Mouse (Mus musculus) cerebellum, adult (tissue): ENCODE measurements around the gene Psmc2.

Experiments used
- ATAC-seq: cut with Nextera tagmentation; 2 replicates; pipeline ENCODE4 v1.9.2; 2017; ENCODE audit warnings: mild to moderate bottlenecking, moderate library complexity, mixed read lengths; ENCODE audit not compliant: insufficient number of reproducible peaks, low FRiP score, low TSS enrichment

Psmc2 gene

DNA sequence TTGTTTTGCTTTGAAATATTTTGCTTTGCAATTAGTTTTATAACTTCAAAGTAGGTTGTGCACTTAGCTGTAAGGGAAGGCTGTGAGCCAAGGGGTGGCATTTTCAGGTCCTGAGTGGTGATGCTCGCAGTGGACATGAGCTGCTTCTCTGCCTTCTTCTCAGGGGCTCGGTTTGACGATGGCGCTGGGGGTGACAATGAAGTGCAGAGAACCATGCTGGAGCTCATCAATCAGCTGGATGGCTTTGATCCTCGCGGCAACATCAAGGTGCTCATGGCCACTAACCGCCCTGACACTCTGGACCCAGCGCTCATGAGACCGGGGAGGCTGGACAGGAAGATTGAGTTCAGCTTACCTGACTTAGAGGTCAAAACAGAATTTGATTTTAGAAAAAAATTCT, 17.8 kb downstream of the Psmc2 start:
- no peak for ATAC-seq

DNA sequence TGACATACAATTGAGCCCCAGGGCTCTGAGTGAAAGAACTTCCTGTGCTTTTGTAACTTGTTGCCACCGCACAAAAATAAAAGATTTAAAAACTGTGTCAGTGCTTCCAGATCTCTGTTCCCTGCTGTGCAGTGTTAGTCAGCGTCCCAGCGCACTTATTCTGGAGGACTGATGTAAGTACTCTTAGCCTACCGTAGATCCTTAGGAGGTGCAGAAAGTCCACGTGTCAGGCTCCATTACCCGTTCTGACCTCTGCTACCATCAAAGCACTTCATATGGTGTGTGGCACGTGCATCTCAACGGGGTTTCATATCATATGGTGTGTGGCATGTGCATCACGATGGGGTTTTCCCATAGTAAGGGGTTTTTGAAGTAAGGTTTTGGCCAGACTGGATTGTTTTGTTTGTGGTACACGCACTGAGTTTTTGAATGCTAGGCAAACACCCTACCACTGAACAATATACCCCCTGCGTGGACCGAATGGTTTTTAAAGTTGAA, 18.7 kb downstream of the Psmc2 start:
- ATAC-seq: no peak

DNA sequence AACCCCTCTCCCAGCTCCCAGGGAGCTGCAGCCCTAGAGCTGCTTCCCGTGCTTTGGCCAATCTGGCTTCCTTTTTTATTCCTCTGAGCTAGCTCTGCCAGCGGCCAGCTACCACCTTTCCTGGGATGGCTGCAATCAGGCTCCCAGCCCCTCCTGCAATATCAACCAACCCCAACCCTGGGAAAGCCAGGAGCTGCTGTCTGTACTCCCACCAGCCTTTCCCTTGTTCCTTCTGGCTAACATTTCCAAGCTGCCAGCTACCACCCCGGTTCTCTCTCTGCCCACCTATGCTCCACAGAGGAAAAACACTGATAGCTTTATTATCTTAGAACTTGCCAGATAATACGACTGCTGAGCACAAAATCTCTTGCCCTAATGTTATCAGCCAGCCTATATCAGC, 19.8 kb downstream of the Psmc2 start:
- no peak for ATAC-seq

DNA sequence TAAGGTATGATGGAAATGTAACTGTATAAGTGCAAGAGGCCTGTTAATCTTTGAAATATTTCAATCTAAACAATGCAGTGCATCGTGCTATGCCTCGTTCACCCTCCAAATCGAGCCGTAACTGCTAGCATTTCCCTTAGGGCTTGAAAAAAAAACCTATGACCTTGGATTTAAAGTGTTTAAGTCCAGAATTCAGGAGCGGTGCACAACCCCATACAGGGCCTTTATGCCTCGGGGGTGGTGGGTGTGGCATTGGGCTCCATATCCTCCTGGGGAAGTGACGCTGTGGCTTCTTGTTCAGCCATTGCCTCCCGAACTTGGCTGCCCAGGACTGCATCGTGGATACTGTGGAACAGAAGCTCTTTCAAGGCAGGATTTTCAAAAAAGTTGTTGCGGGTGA, 25.8 kb downstream of the Psmc2 start:
- no peak for ATAC-seq

DNA sequence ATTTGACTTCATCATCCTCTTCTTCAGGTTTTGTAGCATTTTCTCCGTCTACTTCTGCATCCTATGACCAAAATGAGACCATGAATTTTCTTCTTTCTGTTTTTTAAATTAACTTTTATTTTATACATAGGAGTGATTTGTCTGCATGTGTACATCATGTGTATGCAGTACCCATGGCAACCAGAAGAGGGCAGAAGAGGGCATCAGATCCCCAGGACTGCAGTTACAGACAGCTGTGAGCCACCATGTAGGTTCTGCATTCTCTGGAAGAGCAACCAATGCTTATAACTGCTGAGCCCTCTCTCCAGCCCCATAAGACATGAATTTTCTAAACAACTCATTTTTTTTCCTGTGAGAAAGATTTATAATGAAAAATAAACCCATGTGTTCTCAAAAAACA, 28.9 kb downstream of the Psmc2 start:
- no peak for ATAC-seq

DNA sequence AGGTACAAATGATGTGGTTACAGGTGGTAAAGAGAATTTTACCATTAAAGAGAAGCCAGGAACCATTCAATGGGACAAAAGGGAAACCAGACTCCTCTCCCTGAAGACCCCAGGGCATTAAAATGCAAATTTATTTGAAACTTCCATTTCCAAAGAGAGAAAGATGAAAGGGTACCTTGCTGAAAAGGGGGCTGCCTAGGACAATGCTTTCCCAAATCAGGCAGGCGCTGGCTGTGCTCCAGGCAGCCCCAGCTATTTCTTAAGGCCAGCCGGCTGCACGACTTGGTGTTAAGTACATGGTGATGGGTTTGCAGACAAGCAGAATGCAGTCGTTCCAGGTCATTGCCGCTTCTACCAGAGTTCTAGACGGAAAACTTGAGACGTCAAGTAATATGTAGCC, 41.3 kb downstream of the Psmc2 start:
- ATAC-seq: no peak

DNA sequence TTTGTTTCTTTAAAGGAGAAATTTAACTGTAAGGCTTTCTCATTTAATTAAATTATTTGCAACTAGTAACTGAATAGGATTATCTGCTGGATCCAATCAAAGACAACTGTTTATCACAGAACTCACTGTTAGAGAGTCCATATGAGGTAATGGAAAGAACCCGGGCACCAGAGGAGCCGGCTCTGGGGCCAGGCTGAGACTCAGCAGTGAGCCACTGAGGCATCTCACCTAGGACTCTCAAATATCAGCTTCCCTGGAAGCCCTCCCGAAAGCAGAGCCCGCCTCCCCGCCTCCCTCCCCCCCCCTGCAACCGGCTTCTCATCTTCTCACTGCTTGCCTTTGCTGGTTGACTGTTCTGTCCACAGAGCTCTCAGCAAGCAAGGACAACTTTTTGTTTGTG, 42.6 kb downstream of the Psmc2 start:
- ATAC-seq: no peak

DNA sequence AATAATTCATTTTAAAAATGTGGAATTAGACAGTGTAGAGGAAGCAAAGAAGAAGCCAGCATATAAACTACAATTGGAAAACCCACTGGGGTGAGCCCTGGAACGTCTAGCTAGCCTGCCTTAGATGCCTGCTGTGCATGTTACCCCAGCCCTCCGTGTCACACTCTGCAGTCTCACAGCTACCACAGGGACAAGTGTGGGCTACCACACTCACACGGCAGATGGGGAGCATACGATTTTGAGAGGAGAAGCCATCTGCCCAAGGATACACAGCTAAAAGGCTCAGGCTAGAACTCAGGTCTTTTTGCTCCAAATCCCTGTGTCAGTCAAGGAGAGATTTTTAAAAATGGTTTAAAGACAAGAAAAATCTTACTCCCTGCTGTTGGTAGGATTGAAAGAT, 43.8 kb downstream of the Psmc2 start:
- no peak for ATAC-seq

DNA sequence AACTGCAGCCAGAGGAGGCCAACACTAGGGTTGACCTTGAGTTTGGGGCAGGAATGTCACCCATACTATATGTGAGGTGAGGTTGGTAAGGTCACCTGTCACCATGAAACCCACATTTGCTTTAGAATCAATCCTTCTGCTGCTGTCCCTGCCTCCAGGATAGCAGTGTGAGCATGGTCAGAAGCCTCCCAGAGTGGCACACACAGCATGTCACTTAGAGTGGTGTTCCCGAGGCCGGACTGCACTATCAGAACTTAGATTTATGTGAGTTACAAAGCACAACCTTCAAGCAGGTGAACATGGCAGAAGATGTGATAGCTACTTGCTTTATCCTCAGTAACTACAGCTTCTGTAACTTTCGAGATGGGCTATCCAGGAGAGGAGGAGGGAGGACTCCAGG, 46.7 kb downstream of the Psmc2 start:
- ATAC-seq: no peak

DNA sequence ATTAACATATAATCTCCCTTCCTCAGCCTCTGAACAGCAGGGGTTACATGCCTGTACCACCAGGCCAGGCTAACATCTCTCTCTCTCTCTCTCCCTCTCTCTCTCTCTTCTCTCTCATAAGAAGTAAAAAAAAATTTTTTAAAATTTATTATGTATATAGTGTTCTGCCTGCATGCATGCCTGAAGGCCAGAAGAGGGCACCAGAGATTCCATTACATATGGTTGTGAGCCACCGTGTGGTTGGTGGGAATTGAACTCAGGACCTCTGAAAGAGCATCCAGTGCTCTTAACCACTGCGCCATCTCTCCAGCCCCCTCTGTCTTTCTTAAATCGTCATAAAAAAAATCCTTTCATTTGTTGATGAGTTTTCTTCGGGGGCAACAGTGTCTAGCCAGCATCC, 59.6 kb downstream of the Psmc2 start:
- ATAC-seq: no peak

DNA sequence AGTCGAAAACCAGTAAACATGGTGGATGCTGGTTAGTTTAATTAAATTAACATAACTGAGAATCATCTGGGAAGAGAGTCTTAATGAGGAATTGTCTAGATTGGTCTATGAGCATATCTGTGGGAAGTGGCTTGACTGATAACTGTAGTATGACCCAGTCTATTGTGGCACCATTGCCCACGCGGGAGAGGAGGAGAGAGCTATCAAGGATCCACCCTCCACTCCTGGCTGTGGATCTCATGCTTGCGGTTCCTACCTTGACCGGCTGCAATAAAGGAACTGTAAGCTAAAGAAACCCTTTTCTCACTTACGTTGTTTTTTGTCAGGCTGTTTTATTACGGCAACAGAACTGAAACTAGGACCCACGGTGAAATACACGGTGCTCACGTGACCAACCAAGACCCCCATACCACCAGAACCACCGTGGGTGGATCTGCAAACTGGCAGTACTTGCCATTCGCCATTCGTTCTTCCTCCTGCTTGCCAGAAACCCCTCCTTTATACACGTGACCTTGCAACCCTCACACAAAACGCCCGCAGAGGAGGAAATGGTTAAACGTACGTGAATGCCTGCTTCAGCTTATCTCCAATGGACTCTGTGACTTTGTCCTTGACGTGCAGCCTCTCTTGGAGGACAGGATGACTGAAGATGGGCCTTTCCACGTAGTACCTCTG, 61.7 kb downstream of the Psmc2 start:
- no peak for ATAC-seq

DNA sequence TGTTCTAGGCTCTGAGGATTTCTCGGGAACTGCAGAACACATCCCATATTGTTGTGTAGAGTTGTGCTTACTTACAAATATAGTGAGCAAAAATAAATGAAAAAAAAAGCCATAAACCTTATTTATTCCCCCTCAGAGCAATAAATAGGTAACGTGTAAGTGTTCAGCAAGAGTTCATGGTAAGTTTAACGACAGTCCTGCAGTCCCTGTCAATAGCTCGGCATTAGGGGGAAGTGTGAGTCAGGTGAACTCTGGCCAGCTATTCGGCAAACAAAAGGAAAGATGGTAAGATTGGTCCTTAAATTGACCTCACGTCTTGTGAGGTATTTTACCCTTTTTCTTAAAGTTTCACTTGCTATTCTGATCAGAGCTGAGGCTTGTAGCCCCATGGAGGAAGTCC, 62.4 kb downstream of the Psmc2 start:
- no peak for ATAC-seq

DNA sequence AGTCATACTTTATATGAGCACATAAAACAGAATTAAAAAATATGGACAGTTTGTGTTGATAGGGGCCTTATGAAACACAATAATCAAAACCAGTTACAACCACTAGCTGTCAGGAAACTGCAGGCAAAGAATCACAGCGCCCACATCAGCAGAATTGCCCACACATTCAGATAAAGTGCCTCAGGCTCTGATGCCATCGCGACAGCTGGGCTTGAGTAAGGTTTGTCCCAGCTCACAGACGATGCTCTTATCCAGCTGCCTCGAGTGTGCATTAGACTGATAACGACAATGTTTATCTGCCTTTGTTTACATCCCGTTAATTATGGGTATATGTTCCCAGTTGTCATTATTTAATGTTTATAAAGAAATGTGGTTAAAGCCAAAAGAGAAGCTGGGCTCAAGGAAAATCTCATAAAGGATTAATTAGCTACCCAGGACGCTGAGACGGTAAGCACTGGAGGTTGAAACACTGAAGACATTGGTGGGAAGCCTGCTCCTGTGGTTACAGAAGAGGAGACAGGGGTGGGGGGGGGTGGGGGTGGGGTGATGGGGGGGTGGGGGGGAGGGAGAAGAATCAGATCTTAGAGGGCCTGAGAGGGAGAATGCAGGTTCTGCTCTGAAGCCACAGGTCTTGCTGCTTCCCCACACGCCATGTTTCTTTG, 66.7 kb downstream of the Psmc2 start:
- ATAC-seq: no peak
